Mouse (Mus musculus) bone marrow, adult 2 months (tissue): ENCODE measurements around the gene Gpalpp1. TPM values are rescaled to one million over a fixed set of nuclear protein-coding genes. Genes with fewer than 3 reads are reported as not detected.

ENCODE experiments used
- H3K27ac ChIP-seq: fragments of 200-500 bp; 2 replicates; pipeline ENCODE4 v1.5.1; 2012; ENCODE audit warnings: low read depth, mild to moderate bottlenecking, control low read depth, inconsistent platforms, low read length; ENCODE audit not compliant: control insufficient read depth, poor library complexity, insufficient read depth
- H3K4me1 ChIP-seq: fragments of 200-500 bp; 2 replicates; pipeline ENCODE4 v1.6.1; 2011; ENCODE audit warnings: low read length; ENCODE audit not compliant: control insufficient read depth, insufficient read depth
- H3K4me3 ChIP-seq: fragments of 200-500 bp; replicated peaks from 2 replicates; pipeline ENCODE3; 2011; ENCODE audit warnings: mild to moderate bottlenecking, low read depth, low read length, control low read depth; ENCODE audit not compliant: control insufficient read depth
- CTCF ChIP-seq: fragments of 200-500 bp; IDR thresholded peaks from 2 replicates; pipeline ENCODE4 v1.5.1; 2011; ENCODE audit warnings: low read length, control low read depth; ENCODE audit not compliant: control insufficient read depth, insufficient read depth
- POLR2A ChIP-seq: fragments of 200-500 bp; IDR thresholded peaks from 2 replicates; pipeline ENCODE4 v1.6.1; 2011; ENCODE audit warnings: low read depth, mild to moderate bottlenecking, control low read depth, low read length, borderline replicate concordance; ENCODE audit not compliant: control insufficient read depth
- WGBS: fragments of 180-500 bp; shearing (Covaris S2); methylation state at CpG from one replicate; pipeline ENCODE4 v1.1.7; 2018; 5-methylcytosine and 5-hydroxymethylcytosine counted together
- polyA plus RNA-seq: library from polyadenylated mRNA; stranded (reverse); fragments of >200 nt; gene quantifications from 2 replicates; pipeline ENCODE4 v1.2.4, GENCODE M21; 2011; ENCODE audit warnings: low replicate concordance; ENCODE audit not compliant: missing spikeins, insufficient read depth, insufficient read length

The Gpalpp1 gene
- polyA plus RNA-seq, 1 experiment, result 8.9 TPM

DNA sequence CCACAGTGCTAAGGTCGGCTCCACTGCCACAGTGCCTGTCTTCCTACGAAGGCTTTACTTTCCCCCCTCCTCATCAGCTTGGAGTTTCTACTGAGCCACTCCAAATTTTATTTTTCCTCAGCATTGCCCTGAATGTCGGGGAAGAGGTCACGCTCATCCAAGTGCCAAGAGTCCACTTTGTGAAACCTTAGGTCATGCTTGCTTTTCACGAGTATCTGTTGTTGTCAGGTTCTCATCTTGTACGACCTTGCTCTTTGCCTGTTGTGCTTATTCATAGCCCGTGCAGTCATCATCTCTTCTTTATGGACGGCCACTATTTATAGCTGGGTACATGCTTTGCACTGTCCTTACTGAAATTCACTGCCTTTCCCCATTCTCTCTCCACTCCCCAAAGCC, 12.1 kb upstream of the Gpalpp1 start:
- H3K4me3 ChIP-seq, result no peak overlapping the region
- no peaks in the 10 kb centered on the region for H3K4me1 ChIP-seq
- TF ChIP-seq POLR2A (no peak), CTCF (no peak)
- no peak overlapping the region for H3K27ac ChIP-seq
- 85% methylated on average over 8 of the region's 8 CpGs for WGBS

DNA sequence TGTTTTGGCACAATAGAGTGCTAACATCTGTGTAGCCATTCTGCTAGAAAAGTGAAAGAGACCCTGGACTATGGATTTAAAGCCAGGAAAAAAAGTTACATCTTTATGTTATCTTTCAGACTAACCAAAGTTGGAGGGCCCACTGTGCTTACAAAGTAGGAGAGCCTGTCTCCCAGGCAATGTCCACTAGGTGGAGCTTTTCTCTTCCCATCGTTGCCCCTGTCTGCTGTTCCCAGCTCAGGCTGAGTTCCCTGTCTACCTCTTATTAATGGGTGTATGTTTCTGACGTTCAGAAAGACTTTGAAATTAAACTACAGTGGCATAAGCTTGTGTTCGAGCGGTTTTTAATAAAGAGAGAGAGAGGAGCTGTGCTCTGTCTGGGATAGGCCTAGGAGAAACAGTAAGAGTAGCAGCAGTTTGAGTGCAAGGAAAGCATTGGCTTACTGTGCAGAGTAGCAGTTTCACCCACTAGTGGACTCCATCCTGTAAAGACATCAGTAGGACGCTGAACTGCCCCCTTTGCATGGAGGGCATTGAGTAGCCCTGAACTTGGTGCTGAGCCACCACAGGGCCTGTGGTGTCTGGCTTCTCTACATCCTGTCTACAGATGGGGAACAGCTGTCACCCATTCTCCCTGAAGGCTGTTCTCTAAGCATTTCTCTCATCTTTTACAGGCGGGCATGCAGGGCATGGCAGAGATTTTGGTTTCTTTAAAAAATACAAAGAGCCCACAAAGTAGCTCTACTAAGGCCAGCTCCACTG, 11.5 kb upstream of the Gpalpp1 start:
- Histone ChIP-seq H3K4me3 (no peak overlapping the region), H3K4me1 (no peaks in the 10 kb centered on the region), H3K27ac (no peak overlapping the region)
- TF ChIP-seq POLR2A (no peak), CTCF (peak; percentile 61; the same call in 1 of the 2 replicates)
- 59% methylated on average over 6 of the region's 6 CpGs for WGBS

GRCm38 (mm10) chr14:76120472-76120871, 9.9 kb upstream of the Gpalpp1 start:
- Histone ChIP-seq H3K27ac (no peak overlapping the region), H3K4me3 (no peak overlapping the region), H3K4me1 (no peaks in the 10 kb centered on the region; the same call in 1 of the 2 replicates)
- 90% methylated on average over 4 of the region's 4 CpGs for whole genome bisulfite sequencing
- TF ChIP-seq CTCF (no peak), POLR2A (no peak)

DNA sequence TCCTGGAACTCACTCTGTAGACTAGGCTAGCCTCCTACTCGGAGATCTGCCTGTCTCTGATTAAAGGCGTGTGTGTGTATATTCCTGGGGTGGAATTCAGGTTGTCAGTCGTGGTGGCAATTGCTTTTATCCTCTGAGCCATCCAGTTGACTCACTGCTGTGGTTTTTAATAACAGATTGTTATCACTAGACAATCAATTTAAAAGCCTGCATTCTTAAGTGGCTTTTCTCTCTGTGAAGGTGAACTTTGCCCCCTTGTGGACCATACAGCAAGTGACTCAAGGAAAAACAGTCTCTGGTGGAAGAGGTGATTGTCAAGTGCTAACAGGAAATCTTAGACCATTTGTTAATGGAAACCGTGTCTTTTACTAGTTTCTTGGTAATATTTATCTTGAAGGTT, 8.4 kb upstream of the Gpalpp1 start:
- no peak overlapping the region for H3K4me3 ChIP-seq
- WGBS, result 47% methylated on average over 4 of the region's 4 CpGs
- no peaks in the 10 kb centered on the region; the same call in 1 of the 2 replicates for H3K4me1 ChIP-seq
- TF ChIP-seq POLR2A, result no peak
- no peak for TF ChIP-seq CTCF
- no peak overlapping the region for H3K27ac ChIP-seq

- TF ChIP-seq POLR2A, result no peak
- no peak for TF ChIP-seq CTCF
- Histone ChIP-seq H3K4me1 (no peaks in the 10 kb centered on the region; the same call in 1 of the 2 replicates), H3K4me3 (no peak overlapping the region), H3K27ac (no peak overlapping the region)
- WGBS, result 52% methylated on average over 5 of the region's 5 CpGs
Observed at GRCm38 (mm10) chr14:76115744-76116143, 5.2 kb upstream of the Gpalpp1 start.

DNA sequence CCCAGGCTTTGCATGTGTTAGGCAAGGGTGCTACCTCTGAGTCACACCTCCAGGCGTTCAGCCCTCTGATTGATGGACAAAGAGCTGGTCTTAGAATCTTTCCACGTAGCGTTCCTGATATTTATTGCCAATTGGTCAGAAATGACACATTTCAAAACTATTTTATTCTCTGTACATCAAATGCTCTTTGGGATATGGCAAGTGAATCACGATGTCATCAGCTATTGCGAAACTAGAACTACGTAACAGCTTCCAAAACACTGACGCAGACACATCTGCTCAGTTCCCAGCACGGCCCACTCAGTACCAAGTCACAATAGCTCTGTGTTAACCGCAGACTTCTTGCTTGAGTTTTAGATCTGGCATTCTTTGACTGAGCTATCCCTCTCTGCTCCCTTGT, 11.0 kb downstream of the Gpalpp1 start:
- Histone ChIP-seq H3K4me3 (no peak overlapping the region), H3K27ac (no peak overlapping the region), H3K4me1 (no peaks in the 10 kb centered on the region)
- WGBS, result 77% methylated on average over 9 of the region's 9 CpGs
- no peak for TF ChIP-seq CTCF
- TF ChIP-seq POLR2A, result no peak

- Histone ChIP-seq H3K4me1 (no peaks in the 10 kb centered on the region), H3K4me3 (no peak overlapping the region), H3K27ac (no peak overlapping the region)
- WGBS, result 87% methylated on average over 5 of the region's 5 CpGs
- no peak for TF ChIP-seq POLR2A
- TF ChIP-seq CTCF, result no peak
Observed at GRCm38 (mm10) chr14:76097815-76098214, 12.7 kb downstream of the Gpalpp1 start.

- H3K27ac ChIP-seq, result no peak overlapping the region
- no peaks in the 10 kb centered on the region for H3K4me1 ChIP-seq
- TF ChIP-seq POLR2A, result no peak
- TF ChIP-seq CTCF, result no peak
- 29% methylated on average over 7 of the region's 7 CpGs for WGBS
- H3K4me3 ChIP-seq, result no peak overlapping the region
Observed at GRCm38 (mm10) chr14:76097244-76097643, 13.3 kb downstream of the Gpalpp1 start.

- Histone ChIP-seq H3K4me1 (no peaks in the 10 kb centered on the region), H3K4me3 (no peak overlapping the region), H3K27ac (no peak overlapping the region)
- TF ChIP-seq POLR2A (no peak), CTCF (no peak)
- 64% methylated on average over 3 of the region's 3 CpGs for WGBS
Observed at GRCm38 (mm10) chr14:76084188-76084587, 26.4 kb downstream of the Gpalpp1 start.
